Mouse (Mus musculus) heart, postnatal 10 days (tissue): ENCODE results near the gene Armh1. TPM values are rescaled to one million over a fixed set of nuclear protein-coding genes. Genes with fewer than 3 reads are reported as not detected.
"Not testable (repeated sequence)": the region's sequence is repeated elsewhere in the genome, so short reads cannot be mapped to it uniquely, and the experiment has no call there.

ENCODE experiments used
- DNase-seq, 2 experiments: peaks; one replicate each; pipeline ENCODE4 v3.0.0; 2021
- intact Hi-C: fragments of 180-260 bp; cut with DNase I; formaldehyde crosslinking; loops from one replicate; pipeline ENCODE4 v1.15.1; 2025
- total RNA-seq, 2 experiments: library from RNA; stranded (reverse); gene quantifications; 2 replicates each; pipeline ENCODE4 v1.2.3; 2021

Armh1 gene
- total RNA-seq, 2 experiments from 2014 or later: 0.35 to 0.38 TPM

GRCm38 (mm10) chr4:117229590-117229989, 22.3 kb downstream of the Armh1 start:
- no peak for DNase-seq
- intact Hi-C loops: no loop called here

- intact Hi-C loops: no loop called here
- no peak for DNase-seq
Measured at GRCm38 (mm10) chr4:117225250-117225649, 26.7 kb downstream of the Armh1 start.

- intact Hi-C loops: no loop called here
- no peak for DNase-seq
Measured at GRCm38 (mm10) chr4:117224122-117224521, 27.8 kb downstream of the Armh1 start.

GRCm38 (mm10) chr4:117223001-117223400, 28.9 kb downstream of the Armh1 start:
- intact Hi-C loops: no loop called here
- no peak for DNase-seq

- DNase-seq: peak; percentile 27 to 38
- intact Hi-C loops: no loop called here
Measured at GRCm38 (mm10) chr4:117221836-117222235, 30.1 kb downstream of the Armh1 start.

GRCm38 (mm10) chr4:117220741-117221515, 31.0 kb downstream of the Armh1 start:
- intact Hi-C loops: no loop called here
- DNase-seq: no peak

GRCm38 (mm10) chr4:117218517-117219219, 33.3 kb downstream of the Armh1 start:
- DNase-seq: peak; percentile 51 to 73
- intact Hi-C loops: loop anchor here (5.0 kb wide), 1 partner anchor 49 kb away; no protein-coding TSS in a partner anchor

- intact Hi-C loops: loop anchor here (5.0 kb wide), 1 partner anchor 50 kb away; no protein-coding TSS in a partner anchor
- DNase-seq: no peak
Measured at GRCm38 (mm10) chr4:117217029-117217428, 34.9 kb downstream of the Armh1 start.

- intact Hi-C loops: no loop called here
- DNase-seq: no peak
Measured at GRCm38 (mm10) chr4:117214250-117214649, 37.7 kb downstream of the Armh1 start.

GRCm38 (mm10) chr4:117210147-117211074, 41.5 kb downstream of the Armh1 start:
- intact Hi-C loops: no loop called here
- peak; percentile 75 to 90 for DNase-seq

- no peak for DNase-seq
- intact Hi-C loops: no loop called here
Measured at GRCm38 (mm10) chr4:117209592-117209991, 42.3 kb downstream of the Armh1 start.

- DNase-seq: no peak
- intact Hi-C loops: no loop called here
Measured at GRCm38 (mm10) chr4:117202992-117203354, 49.0 kb downstream of the Armh1 start.

- intact Hi-C loops: no loop called here
- DNase-seq: peak; percentile 63 to 73
Measured at GRCm38 (mm10) chr4:117202046-117202991, 49.6 kb downstream of the Armh1 start.

- no peak for DNase-seq
- intact Hi-C loops: no loop called here
Measured at GRCm38 (mm10) chr4:117191804-117192203, 60.1 kb downstream of the Armh1 start.

GRCm38 (mm10) chr4:117190660-117191059, 61.3 kb downstream of the Armh1 start:
- no peak for DNase-seq
- intact Hi-C loops: no loop called here

- DNase-seq: peak; percentile 66 to 73
- intact Hi-C loops: no loop called here
Measured at GRCm38 (mm10) chr4:117189856-117190543, 61.9 kb downstream of the Armh1 start.

- intact Hi-C loops: no loop called here
- DNase-seq: peak; percentile 91 to 92
Measured at GRCm38 (mm10) chr4:117189382-117189855, 62.5 kb downstream of the Armh1 start.

GRCm38 (mm10) chr4:117188969-117189368, 63.0 kb downstream of the Armh1 start:
- intact Hi-C loops: no loop called here
- no peak for DNase-seq

- intact Hi-C loops, DNase-seq: not testable (repeated sequence)
Measured at GRCm38 (mm10) chr4:117182759-117183096, 69.2 kb downstream of the Armh1 start.
